Mouse (Mus musculus) kidney, postnatal 0 days (tissue): ENCODE results near the gene B4galnt4. TPM values are rescaled to one million over a fixed set of nuclear protein-coding genes. Genes with fewer than 3 reads are reported as not detected.

ENCODE experiments used
- ATAC-seq: fragments of 200-750 bp; cut with Nextera tagmentation; replicated peaks from 2 replicates; pipeline ENCODE4 v1.8.0; 2017; ENCODE audit warnings: low read depth, moderate number of reproducible peaks, moderate TSS enrichment, moderate library complexity; ENCODE audit not compliant: low FRiP score
- DNase-seq: peaks from one replicate; pipeline ENCODE4 v3.0.0-alpha.2; 2016; ENCODE audit warnings: low spot score
- H3K27ac ChIP-seq: fragments of 300-500 bp; sonication (generic); 2 replicates; pipeline ENCODE4 v1.5.1; 2014; ENCODE audit warnings: mild to moderate bottlenecking
- H3K27me3 ChIP-seq: fragments of 300-500 bp; sonication (generic); 2 replicates; pipeline ENCODE4 v1.6.1; 2014; ENCODE audit warnings: low read length, mixed read lengths; ENCODE audit not compliant: insufficient read depth
- H3K36me3 ChIP-seq: fragments of 300-500 bp; sonication (generic); 2 replicates; pipeline ENCODE4 v1.6.1; 2014; ENCODE audit warnings: low read length, mixed read lengths; ENCODE audit not compliant: insufficient read depth
- H3K4me1 ChIP-seq: fragments of 300-500 bp; sonication (generic); replicated peaks from 2 replicates; pipeline ENCODE4 v1.6.1; 2014; ENCODE audit warnings: antibody characterized with exemption, low read length, mixed read lengths; ENCODE audit not compliant: insufficient read depth
- H3K4me2 ChIP-seq: fragments of 300-500 bp; sonication (generic); 2 replicates; pipeline ENCODE4 v1.6.1; 2014; ENCODE audit warnings: mild to moderate bottlenecking, low read length, moderate library complexity, mixed read lengths
- H3K4me3 ChIP-seq: fragments of 300-500 bp; sonication (generic); replicated peaks from 2 replicates; pipeline ENCODE4 v1.5.1; 2014; ENCODE audit warnings: low read depth, low read length
- H3K9ac ChIP-seq: fragments of 300-500 bp; sonication (generic); 2 replicates; pipeline ENCODE4 v1.6.1; 2014; ENCODE audit warnings: low read depth, low read length
- H3K9me3 ChIP-seq: fragments of 300-500 bp; sonication (generic); replicated peaks from 2 replicates; pipeline ENCODE4 v1.6.1; 2016; ENCODE audit warnings: low read length, inconsistent platforms, mixed read lengths
- CTCF ChIP-seq: IDR thresholded peaks from 2 replicates; pipeline ENCODE4 v1.5.1; 2016; ENCODE audit warnings: antibody characterized with exemption, low read depth, mild to moderate bottlenecking, moderate library complexity
- WGBS: fragments of 180-500 bp; shearing (Covaris S2); extraction: QIAGEN DNeasy Blood & Tissue Kit; methylation state at CpG from one replicate; pipeline ENCODE4 v1.1.7; 2014; 5-methylcytosine and 5-hydroxymethylcytosine counted together
- polyA plus RNA-seq: library from polyadenylated mRNA; unstranded; fragments of >200 nt; fragmentation: Nextera tagmentation; extraction: Ambion mirVana; gene quantifications from 2 replicates; pipeline ENCODE4 v1.2.1, GENCODE M21; 2015

Gene B4galnt4
- polyA plus RNA-seq, 1 experiment from 2014 or later, result 7.4 TPM

GRCm38 (mm10) chr7:141056976-141057375, 3.9 kb upstream of the B4galnt4 start:
- peaks cover 11% of the 10 kb centered on the region for H3K4me1 ChIP-seq
- WGBS, result 85% methylated on average over 6 of the region's 6 CpGs
- ATAC-seq (no peak), DNase-seq (no peak)
- H3K27me3 ChIP-seq, result no peaks in the 10 kb centered on the region; the same call in 1 of the 2 replicates
- TF ChIP-seq CTCF, result no peak
- no peaks in the 10 kb centered on the region for H3K36me3 ChIP-seq
- no peak overlapping the region for H3K4me3 ChIP-seq
- H3K27ac ChIP-seq, result no peak overlapping the region
- H3K9me3 ChIP-seq, result no peaks in the 10 kb centered on the region
- H3K9ac ChIP-seq, result no peak overlapping the region
- H3K4me2 ChIP-seq, result no peak overlapping the region

GRCm38 (mm10) chr7:141057541-141057940, 3.4 kb upstream of the B4galnt4 start:
- ATAC-seq (no peak), DNase-seq (no peak)
- 97% methylated on average over 1 of the region's 1 CpGs for WGBS
- no peak for TF ChIP-seq CTCF
- Histone ChIP-seq H3K27ac (no peak overlapping the region), H3K9ac (no peak overlapping the region), H3K4me2 (no peak overlapping the region), H3K4me3 (no peak overlapping the region), H3K4me1 (peaks cover 11% of the 10 kb centered on the region), H3K36me3 (no peaks in the 10 kb centered on the region), H3K9me3 (no peaks in the 10 kb centered on the region), H3K27me3 (no peaks in the 10 kb centered on the region; the same call in 1 of the 2 replicates)

DNA sequence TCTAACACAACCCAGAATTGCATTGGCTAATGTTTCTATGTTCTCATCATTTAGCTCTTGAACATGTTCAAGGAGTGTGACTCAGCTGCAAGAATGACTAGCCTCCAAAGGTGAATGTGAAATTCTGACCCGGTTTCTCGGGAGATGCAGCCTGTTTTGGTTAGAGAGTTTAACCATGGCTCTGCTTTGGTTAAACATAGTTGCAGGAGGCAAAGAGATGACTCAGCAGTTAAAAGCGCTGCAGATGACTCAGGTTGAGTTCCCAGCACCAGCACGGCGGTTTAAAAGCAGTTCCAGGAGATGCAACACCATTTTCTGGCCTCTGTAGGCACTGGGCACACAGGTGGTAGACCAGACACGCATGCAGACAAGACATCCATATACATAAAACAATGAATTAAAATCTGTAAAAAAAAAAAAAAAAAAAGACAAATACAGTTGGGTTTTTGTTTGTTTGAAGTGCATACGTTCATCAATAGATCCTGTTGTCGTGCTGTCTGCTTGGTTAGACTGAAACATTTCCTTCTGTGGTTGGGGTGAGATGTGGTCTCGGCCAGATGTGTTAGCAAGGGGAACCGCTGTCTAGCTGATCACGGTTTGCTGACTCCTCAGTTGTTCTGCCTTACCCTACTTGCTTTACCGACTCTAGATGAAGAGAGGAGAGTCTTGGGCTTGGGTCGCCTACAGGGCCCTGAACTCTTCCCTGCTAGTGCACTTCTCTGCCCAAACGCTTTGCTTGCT, 2.1 kb upstream of the B4galnt4 start:
- Histone ChIP-seq H3K4me3 (no peak overlapping the region), H3K36me3 (no peaks in the 10 kb centered on the region), H3K27ac (no peak overlapping the region), H3K27me3 (no peaks in the 10 kb centered on the region; the same call in 1 of the 2 replicates), H3K9me3 (no peaks in the 10 kb centered on the region), H3K9ac (no peak overlapping the region), H3K4me2 (no peak overlapping the region), H3K4me1 (peaks cover 11% of the 10 kb centered on the region)
- WGBS, result 89% methylated on average over 14 of the region's 14 CpGs
- DNase-seq (no peak), ATAC-seq (no peak)
- no peak for TF ChIP-seq CTCF

DNA sequence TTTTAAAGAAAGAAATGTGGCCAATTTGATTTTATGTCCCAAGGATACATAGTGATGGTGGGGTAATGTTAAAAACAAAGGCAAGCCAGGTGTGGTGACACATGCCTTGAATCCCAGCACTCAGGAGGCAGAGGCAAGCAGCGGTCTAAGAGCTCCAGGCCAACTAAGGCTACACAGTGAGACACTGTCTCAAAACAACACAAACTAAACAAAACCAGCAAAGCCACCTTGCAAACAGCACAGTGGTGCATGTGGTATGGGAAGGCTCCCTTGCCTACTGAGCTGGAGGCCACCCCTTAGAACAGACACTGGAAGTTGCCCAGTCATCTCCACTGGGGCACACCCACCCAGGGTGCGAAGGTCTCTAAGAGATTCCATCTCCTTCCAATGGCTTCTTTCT, 975 bp upstream of the B4galnt4 start:
- ATAC-seq (no peak), DNase-seq (no peak)
- 72% methylated on average over 2 of the region's 2 CpGs for WGBS
- no peak overlapping the region for H3K27ac ChIP-seq
- H3K4me3 ChIP-seq, result no peak overlapping the region
- no peaks in the 10 kb centered on the region; the same call in 1 of the 2 replicates for H3K27me3 ChIP-seq
- TF ChIP-seq CTCF, result no peak
- H3K4me2 ChIP-seq, result peak overlapping the region; percentile 98; the same call in 1 of the 2 replicates
- H3K36me3 ChIP-seq, result no peaks in the 10 kb centered on the region
- peaks cover 11% of the 10 kb centered on the region for H3K4me1 ChIP-seq
- no peak overlapping the region for H3K9ac ChIP-seq
- H3K9me3 ChIP-seq, result no peaks in the 10 kb centered on the region

GRCm38 (mm10) chr7:141061269-141061692, 377 bp downstream of the B4galnt4 start:
- DNase-seq (no peak), ATAC-seq (peak; percentile 46)
- peak overlapping the region; percentile 58 for H3K4me3 ChIP-seq
- H3K9me3 ChIP-seq, result no peaks in the 10 kb centered on the region
- H3K27me3 ChIP-seq, result no peaks in the 10 kb centered on the region; the same call in 1 of the 2 replicates
- peak overlapping the region; percentile 67 for H3K9ac ChIP-seq
- TF ChIP-seq CTCF, result no peak
- H3K27ac ChIP-seq, result no peak overlapping the region
- WGBS, result 1% methylated on average over 37 of the region's 37 CpGs
- H3K4me1 ChIP-seq, result peaks cover 11% of the 10 kb centered on the region
- H3K4me2 ChIP-seq, result peak overlapping the region; percentile 98
- H3K36me3 ChIP-seq, result no peaks in the 10 kb centered on the region

- Histone ChIP-seq H3K27me3 (no peaks in the 10 kb centered on the region; the same call in 1 of the 2 replicates), H3K36me3 (no peaks in the 10 kb centered on the region), H3K4me2 (no peak overlapping the region), H3K9me3 (no peaks in the 10 kb centered on the region), H3K4me1 (peaks cover 11% of the 10 kb centered on the region), H3K27ac (no peak overlapping the region), H3K4me3 (no peak overlapping the region), H3K9ac (no peak overlapping the region)
- no peak for TF ChIP-seq CTCF
- no peak for ATAC-seq
- DNase-seq, result no peak
- WGBS, result 89% methylated on average over 7 of the region's 7 CpGs
These were observed 1.6 kb downstream of the B4galnt4 start for GRCm38 (mm10) chr7:141062525-141062924.
